14 mouse cellular contexts compared by ENCODE assay signal in the genomic region with DNA sequence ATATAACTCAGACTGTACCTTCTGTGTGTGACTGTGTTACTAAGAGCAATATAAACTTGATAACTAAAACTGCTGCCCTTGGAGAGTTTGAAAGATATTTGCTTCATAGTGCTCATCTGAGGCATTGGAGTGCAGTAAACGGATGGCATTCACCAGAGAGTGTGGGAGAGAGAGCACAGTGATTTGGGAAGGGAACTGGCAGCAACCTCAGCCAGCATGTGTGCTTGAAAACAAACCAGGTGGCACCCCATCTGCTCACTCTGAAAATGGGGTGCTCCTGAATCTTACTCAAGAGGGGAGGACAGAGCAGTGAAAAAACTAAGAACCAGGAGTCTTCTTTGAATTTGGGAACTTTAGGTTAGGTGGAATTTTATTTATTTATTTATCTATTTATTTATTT. TPM values are rescaled to one million over a fixed set of nuclear protein-coding genes. Genes with fewer than 3 reads are reported as not detected.
A peak's percentile ranks its signal among the peaks of the same experiment; 100 is the strongest.
DNase-seq lines count a peak whose midpoint lies in the region; ATAC-seq and TF ChIP-seq lines count a peak whose summit lies in the region.
"Had no signal": no experiment of that assay in that cellular context is flagged by ENCODE, and none has a peak within 500 bp of the region (broad histone marks: within the 10 kb centered on the region; RNA-seq: fewer than 3 reads in every experiment).

No protein-coding gene starts in this region.

- H3K4me1 ChIP-seq in liver, postnatal 0 days (ENCODE audit: insufficient read depth) = 0 out of 2 replicates have a peak, but pooled peaks cover 2% of the 10 kb centered on the region
- H3K4me1 ChIP-seq: limb, embryonic 15.5 days; lung, embryonic 15.5 days had no signal

- TF ChIP-seq CTCF in liver, postnatal 0 days (IDR thresholded peaks at IDR 0.05; ENCODE audit: low read depth) = no peak

- intact Hi-C loops in left cerebral cortex, postnatal 36 days (cut with DNase I) = no loop called here

- no peak overlapping the region for H3K4me3 ChIP-seq in liver, postnatal 0 days (ENCODE audit: low read depth, low read length)
- H3K4me3 ChIP-seq: heart, adult 2 months; limb, embryonic 15.5 days; lung, embryonic 15.5 days; myocyte had no signal

- H3K9me3 ChIP-seq in liver, postnatal 0 days (ENCODE audit: low read length) = no peaks in the 10 kb centered on the region
- H3K9me3 ChIP-seq: limb, embryonic 15.5 days; lung, embryonic 15.5 days had no signal

- ATAC-seq in liver, postnatal 0 days = no peak
- ATAC-seq: CD4-positive, CD25-positive, alpha-beta regulatory T cell, adult 4 months; hindbrain, postnatal 0 days had no signal

- no peak overlapping the region for H3K4me2 ChIP-seq in liver, postnatal 0 days (ENCODE audit: low read depth, low read length)
- H3K4me2 ChIP-seq: limb, embryonic 15.5 days; lung, embryonic 15.5 days had no signal

- peaks cover 55% of the 10 kb centered on the region for H3K36me3 ChIP-seq in liver, postnatal 0 days (replicated peaks; ENCODE audit: insufficient read depth, low read length)

- no peaks in the 10 kb centered on the region for H3K27me3 ChIP-seq in liver, postnatal 0 days (ENCODE audit: insufficient read depth, low read length)
- H3K27me3 ChIP-seq: limb, embryonic 15.5 days; lung, embryonic 15.5 days had no signal

- H3K27ac ChIP-seq in liver, postnatal 0 days (ENCODE audit: low read depth) = no peak overlapping the region
- H3K27ac ChIP-seq: heart, adult 2 months; hindbrain, postnatal 0 days; limb, embryonic 15.5 days; lung, embryonic 15.5 days had no signal

- WGBS in liver, postnatal 0 days (ENCODE audit: insufficient replicate concordance) = 84% methylated on average over 1 of the region's 1 CpGs

- H3K9ac ChIP-seq in liver, postnatal 0 days (replicated peaks) = no peak overlapping the region
- H3K9ac ChIP-seq: limb, embryonic 15.5 days; lung, embryonic 15.5 days had no signal

- TF ChIP-seq EP300 in liver, postnatal 0 days (IDR thresholded peaks at IDR 0.05; ENCODE audit: low read depth) = no peak

- DNase-seq in left cerebral cortex, postnatal 36 days (ENCODE audit: low spot score in 2 of 2) = peak; percentile 44 to 47
- DNase-seq in left cerebral cortex, adult 11 months (ENCODE audit: low spot score) = no peak
- peak; percentile 91 for DNase-seq in cerebellum, adult 9-11 months
- DNase-seq in layer of hippocampus, adult 8-10 months (ENCODE audit: low spot score in 2 of 2) = peak; percentile 85 to 89
- peak; percentile 71 for DNase-seq in telencephalon, adult 2 months (ENCODE audit: low read depth, low spot score)
- no peak for DNase-seq in liver, postnatal 0 days
- DNase-seq in ovary, postnatal 14 days (ENCODE audit: low spot score) = no peak
- DNase-seq: heart, adult 2 months; kidney, adult 8-10 months had no signal

RNA-seq across cellular contexts. Expression of gene Capza2, which starts 21.3 kb away (rescaled TPM):
- 100 to 1,000 TPM; 229 to 230 TPM for total RNA-seq in left cerebral cortex, postnatal 36 days (2021)
- total RNA-seq in layer of hippocampus, adult 8-10 months (2022) = 100 to 1,000 TPM; 271 to 292 (median 278) TPM
- polyA plus RNA-seq in liver, postnatal 0 days (2015; fragmentation: Nextera tagmentation; extraction: Ambion mirVana) = 104 and 107 TPM in 2 replicates

RNA-seq across cellular contexts. Expression of gene St7, which starts 35.4 kb away (rescaled TPM):
- total RNA-seq in left cerebral cortex, postnatal 36 days (2021) = 10 to 100 TPM; 28.7 to 44.5 TPM
- 10 to 100 TPM; 31.5 to 58.0 (median 46.3) TPM for total RNA-seq in layer of hippocampus, adult 8-10 months (2022)
- polyA plus RNA-seq in liver, postnatal 0 days (2015; fragmentation: Nextera tagmentation; extraction: Ambion mirVana) = 11.0 and 11.9 TPM in 2 replicates

Comparison
In these comparisons a context has a peak if more than half of its experiments do, and no peak if none do; other contexts are left out.
1. DNase-seq: peak in left cerebral cortex, postnatal 36 days (2 of 2), cerebellum, adult 9-11 months (single experiment), layer of hippocampus, adult 8-10 months (2 of 2) and telencephalon, adult 2 months (single experiment); none in left cerebral cortex, adult 11 months (single experiment), liver, postnatal 0 days (single experiment) and ovary, postnatal 14 days (single experiment).